Mouse (Mus musculus): Measurements from ENCODE around the gene Sult6b2. TPM values are rescaled to one million over a fixed set of nuclear protein-coding genes. Genes with fewer than 3 reads are reported as not detected.

Sult6b2 gene
- polyA plus RNA-seq, 1 experiment = not detected

- no peaks in the 10 kb centered on the region for H3K9me3 ChIP-seq (replicated peaks; ENCODE audit: control insufficient read depth, insufficient read depth, low read length, poor library complexity, severe bottlenecking)
- no peak overlapping the region; the same call in 1 of the 2 replicates for H3K27ac ChIP-seq (ENCODE audit: insufficient read depth, low read length)
- H3K4me3 ChIP-seq (ENCODE audit: low read depth, low read length) = no peak overlapping the region
- H3K36me3 ChIP-seq (ENCODE audit: control insufficient read depth, insufficient read depth, low read length, poor library complexity, severe bottlenecking) = no peaks in the 10 kb centered on the region
- TF ChIP-seq CTCF (IDR thresholded peaks at IDR 0.05; ENCODE audit: low read depth, low read length) (no peak), POLR2A (IDR thresholded peaks at IDR 0.05; ENCODE audit: insufficient read depth, low read length) (no peak), EP300 (IDR thresholded peaks at IDR 0.05; ENCODE audit: insufficient read depth, low read depth, low read length) (no peak)
- H3K4me1 ChIP-seq (ENCODE audit: control insufficient read depth, insufficient read depth, low read length) = peaks cover 2% of the 10 kb centered on the region
- H3K9ac ChIP-seq (ENCODE audit: low read depth, poor library complexity, severe bottlenecking) = no peak overlapping the region
- no peaks in the 10 kb centered on the region for H3K27me3 ChIP-seq (ENCODE audit: control insufficient read depth, insufficient read depth, low read length, poor library complexity, severe bottlenecking)
These were observed 5.2 kb upstream of the Sult6b2 start for GRCm38 (mm10) chr6:142809373-142810098.

GRCm38 (mm10) chr6:142806326-142806725 lies 2.0 kb upstream of the Sult6b2 start:
- Histone ChIP-seq H3K36me3 (ENCODE audit: control insufficient read depth, insufficient read depth, low read length, poor library complexity, severe bottlenecking) (no peaks in the 10 kb centered on the region), H3K9me3 (replicated peaks; ENCODE audit: control insufficient read depth, insufficient read depth, low read length, poor library complexity, severe bottlenecking) (no peaks in the 10 kb centered on the region), H3K4me3 (ENCODE audit: low read depth, low read length) (no peak overlapping the region), H3K27ac (ENCODE audit: insufficient read depth, low read length) (no peak overlapping the region), H3K9ac (ENCODE audit: low read depth, poor library complexity, severe bottlenecking) (no peak overlapping the region), H3K4me1 (ENCODE audit: control insufficient read depth, insufficient read depth, low read length) (peaks cover 2% of the 10 kb centered on the region), H3K27me3 (ENCODE audit: control insufficient read depth, insufficient read depth, low read length, poor library complexity, severe bottlenecking) (no peaks in the 10 kb centered on the region)
- TF ChIP-seq POLR2A (IDR thresholded peaks at IDR 0.05; ENCODE audit: insufficient read depth, low read length) (no peak), EP300 (IDR thresholded peaks at IDR 0.05; ENCODE audit: insufficient read depth, low read depth, low read length) (no peak), CTCF (IDR thresholded peaks at IDR 0.05; ENCODE audit: low read depth, low read length) (no peak)

DNA sequence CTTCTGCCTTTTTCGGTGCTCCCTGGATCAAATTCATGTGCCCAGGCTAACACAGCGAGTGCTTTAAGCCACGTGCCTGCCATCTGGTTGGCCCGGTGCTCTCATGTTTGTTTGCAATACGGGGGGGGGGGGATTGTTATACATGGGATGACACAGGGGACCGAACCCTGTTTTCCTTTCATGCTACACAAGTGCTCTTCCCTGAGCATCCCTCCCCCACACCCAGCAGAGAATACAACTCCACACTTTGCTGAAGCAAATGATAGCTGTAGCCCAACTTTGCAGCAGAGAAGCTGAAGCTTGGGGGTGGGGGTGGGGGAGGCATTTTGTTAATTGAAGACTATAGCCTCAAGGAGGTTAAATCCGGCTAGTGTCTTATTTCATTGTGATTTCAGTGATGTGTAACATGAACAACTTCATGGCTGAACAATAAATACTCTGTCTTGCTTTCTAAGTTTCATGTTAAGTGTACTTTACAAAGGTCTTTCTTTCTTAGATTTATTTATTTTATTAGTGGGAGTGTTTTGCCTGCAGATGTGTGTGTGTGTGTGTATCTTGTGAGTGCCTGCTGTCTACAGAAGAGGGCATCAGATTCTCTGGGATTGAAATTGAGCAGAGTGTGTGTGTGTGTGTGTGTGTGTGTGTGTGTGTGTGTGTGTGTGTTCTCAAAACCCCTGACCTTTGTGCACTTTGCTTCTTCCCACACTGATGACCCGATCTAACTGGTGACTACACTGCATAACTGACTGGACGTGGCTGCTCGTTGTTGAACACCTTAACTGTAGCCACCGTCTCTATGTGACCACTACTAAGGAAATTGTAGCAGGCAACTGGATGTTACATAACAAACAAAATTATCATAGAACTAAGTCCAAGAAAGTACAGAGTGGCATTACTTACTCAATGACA lies 1.4 kb downstream of the Sult6b2 start:
- Histone ChIP-seq H3K9ac (ENCODE audit: low read depth, poor library complexity, severe bottlenecking) (no peak overlapping the region), H3K36me3 (ENCODE audit: control insufficient read depth, insufficient read depth, low read length, poor library complexity, severe bottlenecking) (no peaks in the 10 kb centered on the region), H3K27ac (ENCODE audit: insufficient read depth, low read length) (no peak overlapping the region), H3K27me3 (ENCODE audit: control insufficient read depth, insufficient read depth, low read length, poor library complexity, severe bottlenecking) (no peaks in the 10 kb centered on the region), H3K9me3 (replicated peaks; ENCODE audit: control insufficient read depth, insufficient read depth, low read length, poor library complexity, severe bottlenecking) (no peaks in the 10 kb centered on the region), H3K4me3 (ENCODE audit: low read depth, low read length) (no peak overlapping the region), H3K4me1 (ENCODE audit: control insufficient read depth, insufficient read depth, low read length) (no peaks in the 10 kb centered on the region)
- TF ChIP-seq CTCF (IDR thresholded peaks at IDR 0.05; ENCODE audit: low read depth, low read length) (no peak), POLR2A (IDR thresholded peaks at IDR 0.05; ENCODE audit: insufficient read depth, low read length) (no peak), EP300 (IDR thresholded peaks at IDR 0.05; ENCODE audit: insufficient read depth, low read depth, low read length) (no peak)

DNA sequence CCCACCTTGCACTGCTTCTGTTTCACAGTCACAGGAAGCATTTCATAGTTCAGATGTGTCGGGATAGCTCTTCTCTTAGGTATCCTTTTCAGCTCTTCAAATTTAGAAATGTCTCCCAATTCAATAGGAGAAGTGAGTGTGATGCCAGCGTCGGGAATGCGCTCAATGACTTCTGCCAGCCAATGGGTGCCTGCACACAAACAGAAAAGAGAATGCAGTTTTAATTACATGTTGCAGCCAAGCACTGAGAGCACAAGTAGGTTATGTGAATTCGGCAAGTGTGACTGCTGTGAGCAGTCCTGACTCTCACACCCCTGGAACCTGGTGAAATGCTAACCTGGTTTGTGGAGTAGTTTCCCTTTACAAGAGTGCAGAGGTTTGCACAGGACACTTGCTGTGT lies 2.6 kb downstream of the Sult6b2 start:
- Histone ChIP-seq H3K36me3 (ENCODE audit: control insufficient read depth, insufficient read depth, low read length, poor library complexity, severe bottlenecking) (no peaks in the 10 kb centered on the region), H3K4me1 (ENCODE audit: control insufficient read depth, insufficient read depth, low read length) (no peaks in the 10 kb centered on the region), H3K27ac (ENCODE audit: insufficient read depth, low read length) (no peak overlapping the region), H3K27me3 (ENCODE audit: control insufficient read depth, insufficient read depth, low read length, poor library complexity, severe bottlenecking) (no peaks in the 10 kb centered on the region), H3K4me3 (ENCODE audit: low read depth, low read length) (no peak overlapping the region), H3K9me3 (replicated peaks; ENCODE audit: control insufficient read depth, insufficient read depth, low read length, poor library complexity, severe bottlenecking) (no peaks in the 10 kb centered on the region), H3K9ac (ENCODE audit: low read depth, poor library complexity, severe bottlenecking) (no peak overlapping the region)
- no peak for TF ChIP-seq POLR2A (IDR thresholded peaks at IDR 0.05; ENCODE audit: insufficient read depth, low read length)
- TF ChIP-seq CTCF (IDR thresholded peaks at IDR 0.05; ENCODE audit: low read depth, low read length) = no peak
- no peak for TF ChIP-seq EP300 (IDR thresholded peaks at IDR 0.05; ENCODE audit: insufficient read depth, low read depth, low read length)

DNA sequence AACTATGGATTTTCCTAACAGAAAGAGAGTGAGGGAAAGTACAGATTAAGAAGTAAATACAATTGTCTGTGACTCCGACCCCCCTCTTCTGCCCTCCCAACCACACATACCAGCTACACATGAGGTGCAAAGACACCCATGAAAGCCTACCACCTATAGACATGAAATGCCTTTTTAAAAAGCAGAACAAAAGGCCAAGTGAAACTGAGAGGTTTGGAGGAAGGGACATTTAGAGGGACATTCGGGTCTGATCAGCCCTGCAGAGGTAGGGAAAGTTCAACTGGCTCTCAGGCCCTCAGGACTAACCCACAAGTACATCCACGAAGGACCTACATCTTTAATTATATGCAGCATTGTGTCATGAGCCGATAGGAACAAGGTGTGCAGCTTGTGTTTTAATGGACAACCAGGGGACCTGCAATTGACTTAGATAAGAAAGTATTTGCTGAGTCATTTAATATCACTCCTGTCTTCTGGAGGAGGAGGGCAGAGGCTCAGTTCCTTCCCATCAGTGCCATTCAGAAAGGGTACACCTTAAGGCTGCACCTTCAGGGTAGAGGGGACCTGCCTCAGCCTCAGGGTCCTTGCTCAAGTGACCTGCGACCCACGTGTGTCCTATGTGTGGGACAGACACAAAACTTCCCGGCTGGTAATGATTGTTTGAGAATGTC lies 4.5 kb downstream of the Sult6b2 start:
- no peak overlapping the region for H3K9ac ChIP-seq (ENCODE audit: low read depth, poor library complexity, severe bottlenecking)
- H3K4me1 ChIP-seq (ENCODE audit: control insufficient read depth, insufficient read depth, low read length) = no peaks in the 10 kb centered on the region
- no peak overlapping the region for H3K4me3 ChIP-seq (ENCODE audit: low read depth, low read length)
- H3K9me3 ChIP-seq (replicated peaks; ENCODE audit: control insufficient read depth, insufficient read depth, low read length, poor library complexity, severe bottlenecking) = no peaks in the 10 kb centered on the region
- no peaks in the 10 kb centered on the region for H3K27me3 ChIP-seq (ENCODE audit: control insufficient read depth, insufficient read depth, low read length, poor library complexity, severe bottlenecking)
- no peaks in the 10 kb centered on the region for H3K36me3 ChIP-seq (ENCODE audit: control insufficient read depth, insufficient read depth, low read length, poor library complexity, severe bottlenecking)
- no peak overlapping the region for H3K27ac ChIP-seq (ENCODE audit: insufficient read depth, low read length)
- no peak for TF ChIP-seq EP300 (IDR thresholded peaks at IDR 0.05; ENCODE audit: insufficient read depth, low read depth, low read length)
- no peak for TF ChIP-seq POLR2A (IDR thresholded peaks at IDR 0.05; ENCODE audit: insufficient read depth, low read length)
- TF ChIP-seq CTCF (IDR thresholded peaks at IDR 0.05; ENCODE audit: low read depth, low read length) = no peak
